Mouse (Mus musculus) effector memory CD4-positive, alpha-beta T cell, adult 5 months (primary cell): ENCODE results near the gene Olfr584. TPM values are rescaled to one million over a fixed set of nuclear protein-coding genes. Genes with fewer than 3 reads are reported as not detected.

Source experiments
- polyA plus RNA-seq: library from polyadenylated mRNA; unstranded; fragments of 100-300 nt; shearing (Covaris generic); gene quantifications from one replicate; pipeline ENCODE4 v1.2.1, GENCODE M21; 2017

Gene Olfr584
- polyA plus RNA-seq: not detected

GRCm38 (mm10) chr7:103081585-103081984, at the start of gene Olfr584:
Gene Olfr584 (plus strand): TSS chr7:103081885.

GRCm38 (mm10) chr7:103037724-103038123, 44.0 kb upstream of the Olfr584 start, which contains the start of gene Olfr582:
Gene Olfr582 (plus strand): TSS chr7:103038024.

DNA sequence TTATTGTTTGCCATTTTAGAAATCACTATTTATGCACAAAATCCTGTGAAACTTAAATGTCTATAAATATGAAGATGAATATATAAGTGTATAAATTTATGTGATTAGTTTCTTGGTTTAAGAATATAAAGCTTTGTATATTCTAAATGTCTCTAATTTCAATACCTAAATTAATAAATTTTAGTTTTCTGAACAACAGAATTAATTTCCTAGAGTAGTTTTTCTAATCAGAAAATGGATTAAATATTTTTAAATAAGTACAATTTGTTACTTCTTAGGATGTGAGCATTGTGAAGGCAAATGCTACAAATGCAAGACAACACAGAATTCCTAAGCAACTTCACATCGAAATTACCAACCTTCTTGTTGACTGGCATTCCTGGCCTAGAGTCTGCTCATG, 30.7 kb upstream of the Olfr584 start, which contains the start of gene Olfr583:
Olfr583 (plus strand) TSS at position 301 of the 400 bp plus-strand sequence.

GRCm38 (mm10) chr7:103097420-103097819, 15.7 kb downstream of the Olfr584 start, which contains the start of gene Olfr585:
Gene Olfr585 (plus strand): TSS chr7:103097720.

GRCm38 (mm10) chr7:103125538-103125937, 43.9 kb downstream of the Olfr584 start, which contains the start of gene Olfr586:
Gene Olfr586 (minus strand): TSS chr7:103125638.

Other genes with a start within 250 kb of the Olfr584 start
- not detected for gene Olfr566, start 223.1 kb upstream of the Olfr584 start, polyA plus RNA-seq
- not detected for gene Olfr568, start 204.8 kb upstream of the Olfr584 start, polyA plus RNA-seq
- gene Olfr569, start 191.0 kb upstream of the Olfr584 start, polyA plus RNA-seq: not detected
- not detected for gene Olfr570, start 187.3 kb upstream of the Olfr584 start, polyA plus RNA-seq
- not detected for gene Olfr571, start 164.3 kb upstream of the Olfr584 start, polyA plus RNA-seq
- not detected for gene Olfr572, start 157.5 kb upstream of the Olfr584 start, polyA plus RNA-seq
- not detected for gene Olfr573-ps1, start 139.3 kb upstream of the Olfr584 start, polyA plus RNA-seq
- not detected for gene Olfr574, start 133.4 kb upstream of the Olfr584 start, polyA plus RNA-seq
- not detected for gene Olfr575, start 123.1 kb upstream of the Olfr584 start, polyA plus RNA-seq
- not detected for gene Olfr576, start 119.2 kb upstream of the Olfr584 start, polyA plus RNA-seq
- gene Olfr577, start 105.9 kb upstream of the Olfr584 start, polyA plus RNA-seq: not detected
- gene Olfr578, start 92.6 kb upstream of the Olfr584 start, polyA plus RNA-seq: not detected
- gene Olfr582, start 43.9 kb upstream of the Olfr584 start, polyA plus RNA-seq: not detected
- not detected for gene Olfr583, start 30.6 kb upstream of the Olfr584 start, polyA plus RNA-seq
- gene Olfr585, start 15.8 kb downstream of the Olfr584 start, polyA plus RNA-seq: not detected
- not detected for gene Olfr586, start 43.8 kb downstream of the Olfr584 start, polyA plus RNA-seq
- gene Olfr588-ps1, start 59.0 kb downstream of the Olfr584 start, polyA plus RNA-seq: not detected
- not detected for gene Olfr589, start 74.5 kb downstream of the Olfr584 start, polyA plus RNA-seq
- 0.11 TPM for gene Olfr591, start 96.5 kb downstream of the Olfr584 start, polyA plus RNA-seq
- 0.06 TPM for gene Olfr592, start 102.9 kb downstream of the Olfr584 start, polyA plus RNA-seq
- not detected for gene Olfr593, start 130.0 kb downstream of the Olfr584 start, polyA plus RNA-seq
- 0.12 TPM for gene Olfr594, start 135.1 kb downstream of the Olfr584 start, polyA plus RNA-seq
- not detected for gene Usp17ld, start 170.6 kb downstream of the Olfr584 start, polyA plus RNA-seq
- 0.27 TPM for gene Olfr596, start 223.8 kb downstream of the Olfr584 start, polyA plus RNA-seq
- not detected for gene Olfr597, start 234.4 kb downstream of the Olfr584 start, polyA plus RNA-seq
- not detected for gene Olfr598, start 241.7 kb downstream of the Olfr584 start, polyA plus RNA-seq